ENCODE assay signal across 9 mouse cellular contexts in genomic region chr5:115535635-115536034, GRCm38 (mm10). TPM values are rescaled to one million over a fixed set of nuclear protein-coding genes. Genes with fewer than 3 reads are reported as not detected.
DNase-seq lines count a peak whose midpoint lies in the region; ATAC-seq and TF ChIP-seq lines count a peak whose summit lies in the region.
"Had no signal": no experiment of that assay in that cellular context is flagged by ENCODE, and none has a peak within 500 bp of the region (broad histone marks: within the 10 kb centered on the region; RNA-seq: fewer than 3 reads in every experiment).

No protein-coding gene starts in this region.

- WGBS in liver, embryonic 14.5 days (ENCODE audit: insufficient replicate concordance): 14% methylated on average over 7 of the region's 7 CpGs
- 40% methylated on average over 7 of the region's 7 CpGs for WGBS in stomach, embryonic 15.5 days
- WGBS in forebrain, embryonic 15.5 days: 41% methylated on average over 7 of the region's 7 CpGs
- 33% methylated on average over 7 of the region's 7 CpGs for WGBS in midbrain, embryonic 11.5 days

- peak overlapping the region; percentile 28; the same call in 1 of the 2 replicates for H3K4me2 ChIP-seq in liver, embryonic 14.5 days (ENCODE audit: low read depth)
- no peak overlapping the region for H3K4me2 ChIP-seq in stomach, embryonic 15.5 days
- no peak overlapping the region for H3K4me2 ChIP-seq in forebrain, embryonic 15.5 days (replicated peaks)
- no peak overlapping the region for H3K4me2 ChIP-seq in midbrain, embryonic 11.5 days
- H3K4me2 ChIP-seq: embryonic facial prominence, embryonic 15.5 days had no signal

- peak overlapping the region; percentile 28; the same call in 1 of the 2 replicates for H3K27ac ChIP-seq in layer of hippocampus, adult 2 months
- no peak overlapping the region for H3K27ac ChIP-seq in liver, embryonic 14.5 days
- H3K27ac ChIP-seq in stomach, embryonic 15.5 days: peak overlapping the region; percentile 67
- no peak overlapping the region for H3K27ac ChIP-seq in forebrain, embryonic 15.5 days (replicated peaks)
- no peak overlapping the region for H3K27ac ChIP-seq in midbrain, embryonic 11.5 days (ENCODE audit: low read depth, low read length)

- peaks cover 29 to 49% of the 10 kb centered on the region in 2 experiments for H3K4me1 ChIP-seq in liver, embryonic 14.5 days (replicated peaks; ENCODE audit: control insufficient read depth in 2 of 2, insufficient read depth in 2 of 2, low read length in 1 of 2)
- peaks cover 64% of the 10 kb centered on the region for H3K4me1 ChIP-seq in stomach, embryonic 15.5 days
- H3K4me1 ChIP-seq in forebrain, embryonic 15.5 days: peaks cover 43% of the 10 kb centered on the region
- peaks cover 7% of the 10 kb centered on the region for H3K4me1 ChIP-seq in midbrain, embryonic 11.5 days (ENCODE audit: control insufficient read depth, insufficient read depth, low read length)

- no peak for ATAC-seq in liver, embryonic 14.5 days (ENCODE audit: insufficient read depth)
- ATAC-seq in stomach, embryonic 15.5 days (ENCODE audit: insufficient read depth, low FRiP score, low read depth): no peak
- ATAC-seq in forebrain, embryonic 15.5 days (replicated peaks): no peak
- ATAC-seq in midbrain, embryonic 11.5 days (ENCODE audit: low FRiP score): no peak

- no peaks in the 10 kb centered on the region for H3K9me3 ChIP-seq in liver, embryonic 14.5 days (ENCODE audit: control insufficient read depth, low read length)
- no peaks in the 10 kb centered on the region for H3K9me3 ChIP-seq in stomach, embryonic 15.5 days
- no peaks in the 10 kb centered on the region for H3K9me3 ChIP-seq in forebrain, embryonic 15.5 days
- H3K9me3 ChIP-seq in midbrain, embryonic 11.5 days (ENCODE audit: control insufficient read depth, low read length): no peaks in the 10 kb centered on the region
- H3K9me3 ChIP-seq: embryonic facial prominence, embryonic 15.5 days had no signal

- no peak for TF ChIP-seq EP300 in liver, embryonic 14.5 days (IDR thresholded peaks at IDR 0.05; ENCODE audit: low read depth)

- no peak overlapping the region for H3K9ac ChIP-seq in liver, embryonic 14.5 days (replicated peaks)
- H3K9ac ChIP-seq in stomach, embryonic 15.5 days: no peak overlapping the region
- no peak overlapping the region for H3K9ac ChIP-seq in forebrain, embryonic 15.5 days (replicated peaks)
- H3K9ac ChIP-seq in midbrain, embryonic 11.5 days (ENCODE audit: low read length): no peak overlapping the region
- H3K9ac ChIP-seq: embryonic facial prominence, embryonic 15.5 days had no signal

- no peak for TF ChIP-seq CTCF in layer of hippocampus, adult 2 months (conservative IDR thresholded peaks at IDR 0.05)
- TF ChIP-seq CTCF in liver, embryonic 14.5 days (IDR thresholded peaks at IDR 0.05; ENCODE audit: low read depth): no peak

- no peak overlapping the region for H3K4me3 ChIP-seq in layer of hippocampus, adult 2 months
- H3K4me3 ChIP-seq in liver, embryonic 14.5 days (ENCODE audit: insufficient read depth in 1 of 2, low read depth in 2 of 2, low read length in 2 of 2): no peak overlapping the region
- no peak overlapping the region for H3K4me3 ChIP-seq in stomach, embryonic 15.5 days (replicated peaks)
- H3K4me3 ChIP-seq in forebrain, embryonic 15.5 days: no peak overlapping the region
- H3K4me3 ChIP-seq in midbrain, embryonic 11.5 days (ENCODE audit: low read depth, low read length): no peak overlapping the region
- H3K4me3 ChIP-seq: embryonic facial prominence, embryonic 15.5 days had no signal

- no peak for DNase-seq in layer of hippocampus, adult 2 months (ENCODE audit: low spot score in 2 of 2)
- no peak for DNase-seq in layer of hippocampus, postnatal 25 days (ENCODE audit: extremely low spot score in 1 of 2, low spot score in 1 of 2)
- peak; percentile 51 for DNase-seq in gastrocnemius, postnatal 10 days
- no peak for DNase-seq in liver, embryonic 14.5 days (ENCODE audit: low read depth in 3 of 3, low spot score in 3 of 3)
- DNase-seq in thymus, postnatal 25 days: no peak
- no peak for DNase-seq in midbrain, embryonic 11.5 days (ENCODE audit: low spot score, missing footprints)

- no peaks in the 10 kb centered on the region for H3K27me3 ChIP-seq in liver, embryonic 14.5 days (ENCODE audit: control insufficient read depth, insufficient read depth, low read length)
- H3K27me3 ChIP-seq in stomach, embryonic 15.5 days (replicated peaks): no peaks in the 10 kb centered on the region
- no peaks in the 10 kb centered on the region for H3K27me3 ChIP-seq in forebrain, embryonic 15.5 days
- no peaks in the 10 kb centered on the region for H3K27me3 ChIP-seq in midbrain, embryonic 11.5 days (ENCODE audit: control insufficient read depth, insufficient read depth, low read length)
- H3K27me3 ChIP-seq: embryonic facial prominence, embryonic 15.5 days had no signal

- no peaks in the 10 kb centered on the region for H3K36me3 ChIP-seq in liver, embryonic 14.5 days (replicated peaks; ENCODE audit: control insufficient read depth, insufficient read depth, low read depth)
- H3K36me3 ChIP-seq in stomach, embryonic 15.5 days: no peaks in the 10 kb centered on the region
- no peaks in the 10 kb centered on the region for H3K36me3 ChIP-seq in forebrain, embryonic 15.5 days
- no peaks in the 10 kb centered on the region for H3K36me3 ChIP-seq in midbrain, embryonic 11.5 days (ENCODE audit: control insufficient read depth, insufficient read depth, low read length)
- H3K36me3 ChIP-seq: embryonic facial prominence, embryonic 15.5 days had no signal

RNA-seq across cellular contexts. Expression of gene Rplp0, which starts 23.6 kb away (rescaled TPM):
- 100 to 1,000 TPM; 225 to 234 TPM for total RNA-seq in layer of hippocampus, adult 2 months (2021)
- 100 to 1,000 TPM; 251 to 264 TPM for total RNA-seq in layer of hippocampus, postnatal 25 days (2021)
- total RNA-seq in gastrocnemius, postnatal 10 days (2021): 100 to 1,000 TPM; 938 to 959 TPM
- polyA plus RNA-seq in liver, embryonic 14.5 days (2012; rRNA removed): 1,933 and 2,132 TPM in 2 replicates
- 1,503 and 1,567 TPM in 2 replicates for polyA plus RNA-seq in liver, embryonic 14.5 days (2014; fragmentation: Nextera tagmentation; extraction: Ambion mirVana)
- polyA plus RNA-seq in stomach, embryonic 15.5 days (2015; fragmentation: Nextera tagmentation; extraction: Ambion mirVana): 1,425 and 1,562 TPM in 2 replicates
- 1,000 and 1,018 TPM in 2 replicates for polyA plus RNA-seq in forebrain, embryonic 15.5 days (2015; fragmentation: Nextera tagmentation; extraction: Ambion mirVana)
- 1,161 and 1,182 TPM in 2 replicates for polyA plus RNA-seq in midbrain, embryonic 11.5 days (2014; fragmentation: Nextera tagmentation; extraction: Ambion mirVana)

RNA-seq across cellular contexts. Expression of gene Pxn, which starts 29.2 kb away (rescaled TPM):
- total RNA-seq in layer of hippocampus, adult 2 months (2021): 10 to 100 TPM; 40.8 to 47.3 TPM
- 10 to 100 TPM; 30.9 to 41.9 TPM for total RNA-seq in layer of hippocampus, postnatal 25 days (2021)
- total RNA-seq in gastrocnemius, postnatal 10 days (2021): 100 to 1,000 TPM; 107 to 130 TPM
- 12.9 and 13.7 TPM in 2 replicates for polyA plus RNA-seq in liver, embryonic 14.5 days (2012; rRNA removed)
- 4.8 and 5.6 TPM in 2 replicates for polyA plus RNA-seq in liver, embryonic 14.5 days (2014; fragmentation: Nextera tagmentation; extraction: Ambion mirVana)
- polyA plus RNA-seq in stomach, embryonic 15.5 days (2015; fragmentation: Nextera tagmentation; extraction: Ambion mirVana): 37.0 and 43.0 TPM in 2 replicates
- 19.1 and 19.7 TPM in 2 replicates for polyA plus RNA-seq in forebrain, embryonic 15.5 days (2015; fragmentation: Nextera tagmentation; extraction: Ambion mirVana)
- polyA plus RNA-seq in midbrain, embryonic 11.5 days (2014; fragmentation: Nextera tagmentation; extraction: Ambion mirVana): 7.3 and 7.7 TPM in 2 replicates

RNA-seq across cellular contexts. Expression of gene Gcn1l1, which starts 29.4 kb away (rescaled TPM):
- total RNA-seq in layer of hippocampus, adult 2 months (2021): 10 to 100 TPM; 74.5 to 76.7 TPM
- total RNA-seq in layer of hippocampus, postnatal 25 days (2021): 10 to 100 TPM; 65.8 to 79.7 TPM
- 10 to 100 TPM; 33.4 to 41.7 TPM for total RNA-seq in gastrocnemius, postnatal 10 days (2021)
- polyA plus RNA-seq in liver, embryonic 14.5 days (2012; rRNA removed): 11.4 and 11.8 TPM in 2 replicates
- 14.4 and 14.8 TPM in 2 replicates for polyA plus RNA-seq in liver, embryonic 14.5 days (2014; fragmentation: Nextera tagmentation; extraction: Ambion mirVana)
- polyA plus RNA-seq in stomach, embryonic 15.5 days (2015; fragmentation: Nextera tagmentation; extraction: Ambion mirVana): 34.9 and 36.4 TPM in 2 replicates
- 43.8 and 46.1 TPM in 2 replicates for polyA plus RNA-seq in forebrain, embryonic 15.5 days (2015; fragmentation: Nextera tagmentation; extraction: Ambion mirVana)
- polyA plus RNA-seq in midbrain, embryonic 11.5 days (2014; fragmentation: Nextera tagmentation; extraction: Ambion mirVana): 27.6 and 32.2 TPM in 2 replicates

RNA-seq across cellular contexts. Expression of gene Sirt4, which starts 51.1 kb away (rescaled TPM):
- 10 to 100 TPM; 37.8 to 56.5 TPM for total RNA-seq in layer of hippocampus, adult 2 months (2021)
- total RNA-seq in layer of hippocampus, postnatal 25 days (2021): 10 to 100 TPM; 27.6 to 39.7 TPM
- total RNA-seq in gastrocnemius, postnatal 10 days (2021): 10 to 100 TPM; 12.7 to 16.6 TPM
- 8.4 and 9.4 TPM in 2 replicates for polyA plus RNA-seq in liver, embryonic 14.5 days (2012; rRNA removed)
- polyA plus RNA-seq in liver, embryonic 14.5 days (2014; fragmentation: Nextera tagmentation; extraction: Ambion mirVana): 2.8 and 3.9 TPM in 2 replicates
- polyA plus RNA-seq in stomach, embryonic 15.5 days (2015; fragmentation: Nextera tagmentation; extraction: Ambion mirVana): 21.7 and 26.6 TPM in 2 replicates
- polyA plus RNA-seq in forebrain, embryonic 15.5 days (2015; fragmentation: Nextera tagmentation; extraction: Ambion mirVana): 34.0 and 34.2 TPM in 2 replicates
- 16.2 and 18.9 TPM in 2 replicates for polyA plus RNA-seq in midbrain, embryonic 11.5 days (2014; fragmentation: Nextera tagmentation; extraction: Ambion mirVana)

Comparison
In these comparisons a context has a peak if more than half of its experiments do, and no peak if none do; other contexts are left out.
1. H3K27ac ChIP-seq: peak in layer of hippocampus, adult 2 months (single experiment) and stomach, embryonic 15.5 days (single experiment); none in liver, embryonic 14.5 days (single experiment), forebrain, embryonic 15.5 days (single experiment) and midbrain, embryonic 11.5 days (single experiment).